Mouse (Mus musculus) intestine, embryonic 14.5 days (tissue): ENCODE measurements around the gene Hacl1. TPM values are rescaled to one million over a fixed set of nuclear protein-coding genes. Genes with fewer than 3 reads are reported as not detected.

Experiments
- ATAC-seq: fragments of 200-750 bp; cut with Nextera tagmentation; replicated peaks from 2 replicates; pipeline ENCODE4 v1.8.0; 2017; ENCODE audit warnings: low read depth, moderate number of reproducible peaks, moderate TSS enrichment, moderate library complexity; ENCODE audit not compliant: low FRiP score, low TSS enrichment
- DNase-seq: peaks from one replicate; pipeline ENCODE4 v3.0.0-alpha.2; 2018; ENCODE audit warnings: low spot score
- H3K27ac ChIP-seq: fragments of 300-500 bp; sonication (generic); 2 replicates; pipeline ENCODE4 v1.5.1; 2014; ENCODE audit warnings: low read depth, mild to moderate bottlenecking, control low read depth
- H3K27me3 ChIP-seq: fragments of 300-500 bp; sonication (generic); replicated peaks from 2 replicates; pipeline ENCODE4 v1.6.1; 2014; ENCODE audit warnings: low read length, control low read depth; ENCODE audit not compliant: control insufficient read depth, insufficient read depth
- H3K36me3 ChIP-seq: fragments of 300-500 bp; sonication (generic); 2 replicates; pipeline ENCODE4 v1.6.1; 2014; ENCODE audit warnings: low read length, control low read depth; ENCODE audit not compliant: control insufficient read depth, insufficient read depth
- H3K4me1 ChIP-seq: fragments of 300-500 bp; sonication (generic); replicated peaks from 2 replicates; pipeline ENCODE4 v1.6.1; 2014; ENCODE audit warnings: low read length, control low read depth, mixed read lengths; ENCODE audit not compliant: control insufficient read depth, insufficient read depth
- H3K4me2 ChIP-seq: fragments of 300-500 bp; sonication (generic); 2 replicates; pipeline ENCODE4 v1.6.1; 2014; ENCODE audit warnings: low read length
- H3K4me3 ChIP-seq: fragments of 300-500 bp; sonication (generic); 2 replicates; pipeline ENCODE4 v1.5.1; 2014; ENCODE audit warnings: low read depth, low read length, control low read depth, mixed read lengths
- H3K9ac ChIP-seq: fragments of 300-500 bp; sonication (generic); 2 replicates; pipeline ENCODE4 v1.6.1; 2014; ENCODE audit warnings: mild to moderate bottlenecking, low read length
- H3K9me3 ChIP-seq: fragments of 300-500 bp; sonication (generic); 2 replicates; pipeline ENCODE4 v1.6.1; 2016; ENCODE audit warnings: low read length, control low read depth; ENCODE audit not compliant: control insufficient read depth
- WGBS: fragments of 180-500 bp; shearing (Covaris S2); extraction: QIAGEN DNeasy Blood & Tissue Kit; methylation state at CpG from one replicate; pipeline ENCODE4 v1.1.7; 2014; 5-methylcytosine and 5-hydroxymethylcytosine counted together
- polyA plus RNA-seq: library from polyadenylated mRNA; unstranded; fragments of >200 nt; fragmentation: Nextera tagmentation; extraction: Ambion mirVana; gene quantifications from 2 replicates; pipeline ENCODE4 v1.2.1, GENCODE M21; 2014

Hacl1 gene
- polyA plus RNA-seq, 1 experiment from 2014 or later, result 10.4 TPM

GRCm38 (mm10) chr14:31656857-31657645, 16.0 kb upstream of the Hacl1 start:
- no peak overlapping the region for H3K27ac ChIP-seq
- H3K27me3 ChIP-seq, result no peaks in the 10 kb centered on the region
- DNase-seq (peak; percentile 87), ATAC-seq (no peak)
- peaks cover 30% of the 10 kb centered on the region for H3K4me1 ChIP-seq
- no peak overlapping the region for H3K4me3 ChIP-seq
- 35% methylated on average over 5 of the region's 5 CpGs for WGBS
- no peaks in the 10 kb centered on the region for H3K36me3 ChIP-seq
- no peaks in the 10 kb centered on the region for H3K9me3 ChIP-seq
- no peak overlapping the region for H3K9ac ChIP-seq
- no peak overlapping the region for H3K4me2 ChIP-seq

- no peak overlapping the region for H3K4me3 ChIP-seq
- no peaks in the 10 kb centered on the region for H3K36me3 ChIP-seq
- no peaks in the 10 kb centered on the region for H3K27me3 ChIP-seq
- H3K4me1 ChIP-seq, result peaks cover 28% of the 10 kb centered on the region
- no peaks in the 10 kb centered on the region for H3K9me3 ChIP-seq
- 69% methylated on average over 7 of the region's 7 CpGs for WGBS
- no peak overlapping the region for H3K4me2 ChIP-seq
- H3K9ac ChIP-seq, result no peak overlapping the region
- H3K27ac ChIP-seq, result no peak overlapping the region
- DNase-seq (peak; percentile 40), ATAC-seq (no peak)
Measured at GRCm38 (mm10) chr14:31656386-31656785, 15.3 kb upstream of the Hacl1 start.

- WGBS, result 88% methylated on average over 14 of the region's 14 CpGs
- H3K4me3 ChIP-seq, result no peak overlapping the region
- no peak overlapping the region for H3K9ac ChIP-seq
- no peak overlapping the region for H3K4me2 ChIP-seq
- no peaks in the 10 kb centered on the region for H3K9me3 ChIP-seq
- no peak for ATAC-seq
- H3K27ac ChIP-seq, result no peak overlapping the region
- H3K4me1 ChIP-seq, result peaks cover 22% of the 10 kb centered on the region
- H3K36me3 ChIP-seq, result no peaks in the 10 kb centered on the region
- no peaks in the 10 kb centered on the region for H3K27me3 ChIP-seq
- DNase-seq, result peak; percentile 37
Measured at GRCm38 (mm10) chr14:31655406-31655805, 14.3 kb upstream of the Hacl1 start.

- H3K27ac ChIP-seq, result no peak overlapping the region
- H3K4me3 ChIP-seq, result no peak overlapping the region
- no peak overlapping the region for H3K4me2 ChIP-seq
- H3K36me3 ChIP-seq, result no peaks in the 10 kb centered on the region
- no peaks in the 10 kb centered on the region for H3K9me3 ChIP-seq
- ATAC-seq (no peak), DNase-seq (peak; percentile 28)
- 82% methylated on average over 5 of the region's 5 CpGs for WGBS
- H3K4me1 ChIP-seq, result peaks cover 16% of the 10 kb centered on the region
- H3K9ac ChIP-seq, result no peak overlapping the region
- H3K27me3 ChIP-seq, result no peaks in the 10 kb centered on the region
Measured at GRCm38 (mm10) chr14:31654816-31655215, 13.7 kb upstream of the Hacl1 start.

- Histone ChIP-seq H3K9ac (no peak overlapping the region), H3K4me2 (no peak overlapping the region), H3K4me1 (peaks cover 9% of the 10 kb centered on the region), H3K9me3 (no peaks in the 10 kb centered on the region), H3K4me3 (no peak overlapping the region), H3K36me3 (no peaks in the 10 kb centered on the region), H3K27me3 (no peaks in the 10 kb centered on the region), H3K27ac (no peak overlapping the region)
- DNase-seq, result peak; percentile 31
- ATAC-seq, result no peak
- WGBS, result 75% methylated on average over 14 of the region's 14 CpGs
Measured at GRCm38 (mm10) chr14:31653101-31653875, 12.2 kb upstream of the Hacl1 start.

GRCm38 (mm10) chr14:31652624-31653023, 11.5 kb upstream of the Hacl1 start:
- Histone ChIP-seq H3K27ac (no peak overlapping the region), H3K4me2 (no peak overlapping the region), H3K9me3 (no peaks in the 10 kb centered on the region), H3K4me1 (peaks cover 8% of the 10 kb centered on the region), H3K9ac (no peak overlapping the region), H3K4me3 (no peak overlapping the region), H3K27me3 (no peaks in the 10 kb centered on the region), H3K36me3 (no peaks in the 10 kb centered on the region)
- 64% methylated on average over 1 of the region's 1 CpGs for WGBS
- DNase-seq (no peak), ATAC-seq (no peak)

GRCm38 (mm10) chr14:31652106-31652505, 11.0 kb upstream of the Hacl1 start:
- H3K4me3 ChIP-seq, result no peak overlapping the region
- no peaks in the 10 kb centered on the region for H3K36me3 ChIP-seq
- H3K4me1 ChIP-seq, result peaks cover 3% of the 10 kb centered on the region
- no peaks in the 10 kb centered on the region for H3K27me3 ChIP-seq
- H3K9ac ChIP-seq, result no peak overlapping the region
- 66% methylated on average over 5 of the region's 5 CpGs for WGBS
- H3K27ac ChIP-seq, result no peak overlapping the region
- H3K9me3 ChIP-seq, result no peaks in the 10 kb centered on the region
- H3K4me2 ChIP-seq, result no peak overlapping the region
- no peak for ATAC-seq
- peak; percentile 45 for DNase-seq

- Histone ChIP-seq H3K27me3 (no peaks in the 10 kb centered on the region), H3K27ac (no peak overlapping the region), H3K9ac (no peak overlapping the region), H3K9me3 (no peaks in the 10 kb centered on the region), H3K4me1 (no peaks in the 10 kb centered on the region), H3K36me3 (no peaks in the 10 kb centered on the region), H3K4me3 (no peak overlapping the region), H3K4me2 (no peak overlapping the region)
- ATAC-seq (no peak), DNase-seq (no peak)
- WGBS, result 69% methylated on average over 7 of the region's 7 CpGs
Measured at GRCm38 (mm10) chr14:31651206-31651605, 10.1 kb upstream of the Hacl1 start.
